ENCODE assay signal across 11 mouse cellular contexts in the genomic region with DNA sequence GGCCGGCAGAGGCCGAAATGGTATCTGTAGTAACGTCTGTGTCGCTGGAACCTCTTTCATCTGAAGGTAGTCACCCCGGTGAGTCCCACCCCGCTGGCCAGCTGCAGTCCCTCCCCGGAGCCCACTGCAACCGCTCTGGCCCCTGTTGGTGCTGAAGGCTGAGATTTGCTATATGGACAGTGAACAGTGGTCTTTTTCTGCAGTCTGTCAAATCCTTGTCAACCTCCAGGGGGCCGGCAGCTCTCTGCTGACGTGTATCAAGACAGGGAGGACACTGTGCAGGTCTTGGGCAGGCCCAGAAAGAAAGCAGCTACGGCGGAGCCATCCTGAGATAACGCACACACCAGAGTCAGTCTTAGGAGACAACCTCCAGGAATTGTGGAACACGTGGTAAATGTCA. TPM values are rescaled to one million over a fixed set of nuclear protein-coding genes. Genes with fewer than 3 reads are reported as not detected.
DNase-seq lines count a peak whose midpoint lies in the region; ATAC-seq and TF ChIP-seq lines count a peak whose summit lies in the region.
"Had no signal": no experiment of that assay in that cellular context is flagged by ENCODE, and none has a peak within 500 bp of the region (broad histone marks: within the 10 kb centered on the region; RNA-seq: fewer than 3 reads in every experiment).

No protein-coding gene starts in this region.

- no peak overlapping the region for H3K9ac ChIP-seq in heart, postnatal 0 days (replicated peaks; ENCODE audit: low read depth, low read length)
- no peak overlapping the region for H3K9ac ChIP-seq in intestine, embryonic 16.5 days (ENCODE audit: low read depth, low read length)
- H3K9ac ChIP-seq in neural tube, embryonic 13.5 days = no peak overlapping the region
- H3K9ac ChIP-seq: kidney, embryonic 15.5 days had no signal

- no peak overlapping the region for H3K4me3 ChIP-seq in heart, postnatal 0 days (ENCODE audit: low read depth, low read length)
- H3K4me3 ChIP-seq in embryonic fibroblast, embryonic 13.5 days (ENCODE audit: insufficient read depth, low read length) = no peak overlapping the region
- no peak overlapping the region for H3K4me3 ChIP-seq in intestine, embryonic 16.5 days (ENCODE audit: low read length)
- no peak overlapping the region for H3K4me3 ChIP-seq in neural tube, embryonic 13.5 days
- H3K4me3 ChIP-seq: kidney, embryonic 15.5 days had no signal

- H3K27me3 ChIP-seq in heart, postnatal 0 days (ENCODE audit: control insufficient read depth, insufficient read depth, low read length) = no peaks in the 10 kb centered on the region
- no peaks in the 10 kb centered on the region for H3K27me3 ChIP-seq in intestine, embryonic 16.5 days (replicated peaks; ENCODE audit: control insufficient read depth, insufficient read depth, low read length)
- H3K27me3 ChIP-seq in neural tube, embryonic 13.5 days = no peaks in the 10 kb centered on the region
- H3K27me3 ChIP-seq: kidney, embryonic 15.5 days had no signal

- TF ChIP-seq CTCF in heart, postnatal 0 days (IDR thresholded peaks at IDR 0.05; ENCODE audit: low read depth) = peak; percentile 18; the same call in 1 of the 2 replicates
- TF ChIP-seq CTCF in embryonic fibroblast, embryonic 13.5 days (IDR thresholded peaks at IDR 0.05; ENCODE audit: borderline replicate concordance, insufficient read depth, low read length) = no peak

- H3K27ac ChIP-seq in heart, postnatal 0 days (ENCODE audit: low read depth) = no peak overlapping the region
- peak overlapping the region; percentile 46 for H3K27ac ChIP-seq in embryonic fibroblast, embryonic 13.5 days (ENCODE audit: insufficient read depth, low read length)
- H3K27ac ChIP-seq in intestine, embryonic 16.5 days (ENCODE audit: low read length) = no peak overlapping the region
- peak overlapping the region; percentile 70 for H3K27ac ChIP-seq in neural tube, embryonic 13.5 days (replicated peaks)

- peaks cover 10% of the 10 kb centered on the region; the same call in 1 of the 2 replicates for H3K4me1 ChIP-seq in heart, postnatal 0 days (ENCODE audit: control insufficient read depth, insufficient read depth)
- peaks cover 10% of the 10 kb centered on the region for H3K4me1 ChIP-seq in embryonic fibroblast, embryonic 13.5 days (ENCODE audit: control insufficient read depth, insufficient read depth, low read length)
- H3K4me1 ChIP-seq in intestine, embryonic 16.5 days (ENCODE audit: control insufficient read depth, insufficient read depth, low read length) = peaks cover 35% of the 10 kb centered on the region
- H3K4me1 ChIP-seq in neural tube, embryonic 13.5 days (replicated peaks) = peaks cover 70% of the 10 kb centered on the region

- no peaks in the 10 kb centered on the region for H3K36me3 ChIP-seq in heart, postnatal 0 days (replicated peaks; ENCODE audit: control insufficient read depth, insufficient read depth, low read length)
- no peaks in the 10 kb centered on the region for H3K36me3 ChIP-seq in intestine, embryonic 16.5 days (ENCODE audit: control insufficient read depth, insufficient read depth, low read length)
- no peaks in the 10 kb centered on the region for H3K36me3 ChIP-seq in neural tube, embryonic 13.5 days
- H3K36me3 ChIP-seq: kidney, embryonic 15.5 days had no signal

- no peak for ATAC-seq in heart, postnatal 0 days (ENCODE audit: insufficient read depth, low read depth)
- ATAC-seq in intestine, embryonic 16.5 days = peak; percentile 25
- no peak for ATAC-seq in neural tube, embryonic 13.5 days (ENCODE audit: low read depth)

- TF ChIP-seq EP300 in heart, postnatal 0 days (IDR thresholded peaks at IDR 0.05; ENCODE audit: low read depth) = no peak

- H3K4me2 ChIP-seq in heart, postnatal 0 days (ENCODE audit: low read depth, low read length) = no peak overlapping the region
- 0 out of 2 replicates have a peak overlapping the region, but pooled peaks have one; percentile 43 for H3K4me2 ChIP-seq in intestine, embryonic 16.5 days (ENCODE audit: low read depth, low read length)
- peak overlapping the region; percentile 3; the same call in 1 of the 2 replicates for H3K4me2 ChIP-seq in neural tube, embryonic 13.5 days

- DNase-seq in heart, postnatal 0 days (ENCODE audit: low spot score) = no peak
- DNase-seq in heart, postnatal 4 days = no peak
- DNase-seq in right cerebral cortex, postnatal 10 days (ENCODE audit: low spot score in 2 of 2) = no peak
- DNase-seq in left cerebral cortex, postnatal 10 days (ENCODE audit: extremely low spot score in 1 of 2, low spot score in 2 of 2) = no peak
- DNase-seq in gastrocnemius, adult 8-10 months (ENCODE audit: low spot score in 2 of 2) = no peak
- DNase-seq: cerebellum, adult 9-11 months had no signal

- intact Hi-C loops in left cerebral cortex, postnatal 10 days (cut with DNase I) = no loop called here

- no peak for TF ChIP-seq POLR2A in embryonic fibroblast, embryonic 13.5 days (IDR thresholded peaks at IDR 0.05; ENCODE audit: low read depth, low read length)

- WGBS in heart, postnatal 0 days = 33% methylated on average over 14 of the region's 14 CpGs
- 51% methylated on average over 14 of the region's 14 CpGs for WGBS in intestine, embryonic 16.5 days
- WGBS in neural tube, embryonic 13.5 days = 54% methylated on average over 14 of the region's 14 CpGs

- no peaks in the 10 kb centered on the region for H3K9me3 ChIP-seq in heart, postnatal 0 days (replicated peaks; ENCODE audit: control insufficient read depth, low read length)
- no peaks in the 10 kb centered on the region for H3K9me3 ChIP-seq in intestine, embryonic 16.5 days (ENCODE audit: control insufficient read depth, low read length)
- no peaks in the 10 kb centered on the region for H3K9me3 ChIP-seq in neural tube, embryonic 13.5 days
- H3K9me3 ChIP-seq: kidney, embryonic 15.5 days had no signal

RNA-seq across cellular contexts. Expression of a gene that starts 43.0 kb away (rescaled TPM):
- 2.7 and 7.3 TPM in 2 replicates for total RNA-seq in heart, postnatal 0 days (2014; rRNA removed; ENCODE audit: low replicate concordance)
- polyA plus RNA-seq in heart, postnatal 0 days (2015; fragmentation: Nextera tagmentation; extraction: Ambion mirVana) = 2.1 and 2.2 TPM in 2 replicates
- total RNA-seq in heart, postnatal 4 days (2021) = 1 to 10 TPM; 1.5 to 1.6 TPM
- polyA plus RNA-seq in embryonic fibroblast, embryonic 13.5 days (2011; ENCODE audit: insufficient read length, low read depth, missing spikeins) = 3.0 and 6.5 TPM in 2 replicates
- polyA plus RNA-seq in intestine, embryonic 16.5 days (2015; fragmentation: Nextera tagmentation; extraction: Ambion mirVana) = 3.4 and 5.5 TPM in 2 replicates
- polyA plus RNA-seq in neural tube, embryonic 13.5 days (2015; fragmentation: Nextera tagmentation; extraction: Ambion mirVana) = 33.5 and 34.9 TPM in 2 replicates
- 10 to 100 TPM; 66.1 to 75.1 TPM for total RNA-seq in left cerebral cortex, postnatal 10 days (2021)
- under 1 TPM in 1 of 4 experiments, not detected in 3; 0.02 TPM for total RNA-seq in gastrocnemius, adult 8-10 months (2022)
- total RNA-seq: gastrocnemius, adult 18-20 months had no signal

Comparison
In these comparisons a context has a peak if more than half of its experiments do, and no peak if none do; other contexts are left out.
1. H3K27ac ChIP-seq: peak in embryonic fibroblast, embryonic 13.5 days (single experiment) and neural tube, embryonic 13.5 days (single experiment); none in heart, postnatal 0 days (single experiment) and intestine, embryonic 16.5 days (single experiment).